In genomic region chr7:132551351-132552126, GRCm38 (mm10) we compare ENCODE assay signal across 8 mouse cellular contexts. TPM values are rescaled to one million over a fixed set of nuclear protein-coding genes. Genes with fewer than 3 reads are reported as not detected.
DNase-seq lines count a peak whose midpoint lies in the region; ATAC-seq lines count a peak whose summit lies in the region.

No protein-coding gene starts in this region.

- WGBS in heart, embryonic 14.5 days: 1% methylated on average over 27 of the region's 27 CpGs
- WGBS in liver, embryonic 13.5 days (ENCODE audit: insufficient replicate concordance): 2% methylated on average over 27 of the region's 27 CpGs
- WGBS in stomach, embryonic 16.5 days: 2% methylated on average over 27 of the region's 27 CpGs

- H3K4me3 ChIP-seq in heart, embryonic 14.5 days (ENCODE audit: control insufficient read depth in 1 of 2, insufficient read depth in 1 of 2, low read depth in 1 of 2, low read length in 2 of 2): peak overlapping the region; percentile 49 to 64
- peak overlapping the region; percentile 58 for H3K4me3 ChIP-seq in liver, embryonic 13.5 days (replicated peaks)
- H3K4me3 ChIP-seq in stomach, embryonic 16.5 days (replicated peaks; ENCODE audit: low read length): peak overlapping the region; percentile 60

- H3K4me2 ChIP-seq in heart, embryonic 14.5 days (ENCODE audit: low read length): peak overlapping the region; percentile 83
- H3K4me2 ChIP-seq in liver, embryonic 13.5 days: peak overlapping the region; percentile 78
- H3K4me2 ChIP-seq in stomach, embryonic 16.5 days (ENCODE audit: low read depth, low read length): peak overlapping the region; percentile 97

- no peaks in the 10 kb centered on the region for H3K9me3 ChIP-seq in heart, embryonic 14.5 days (ENCODE audit: control insufficient read depth, low read length)
- no peaks in the 10 kb centered on the region for H3K9me3 ChIP-seq in liver, embryonic 13.5 days (replicated peaks)
- no peaks in the 10 kb centered on the region for H3K9me3 ChIP-seq in stomach, embryonic 16.5 days (replicated peaks; ENCODE audit: control insufficient read depth, low read length)

- H3K27me3 ChIP-seq in heart, embryonic 14.5 days (ENCODE audit: control insufficient read depth, insufficient read depth, low read length): no peaks in the 10 kb centered on the region
- H3K27me3 ChIP-seq in liver, embryonic 13.5 days: peaks cover 15% of the 10 kb centered on the region; the same call in 1 of the 2 replicates
- H3K27me3 ChIP-seq in stomach, embryonic 16.5 days (ENCODE audit: control insufficient read depth, insufficient read depth, low read length): no peaks in the 10 kb centered on the region

- peaks cover 3% of the 10 kb centered on the region for H3K36me3 ChIP-seq in heart, embryonic 14.5 days (ENCODE audit: control insufficient read depth, insufficient read depth, low read length)
- peaks cover under 1% of the 10 kb centered on the region for H3K36me3 ChIP-seq in liver, embryonic 13.5 days
- H3K36me3 ChIP-seq in stomach, embryonic 16.5 days (ENCODE audit: control insufficient read depth, insufficient read depth, low read length): no peaks in the 10 kb centered on the region

- DNase-seq in CD4-positive helper T cell, adult 2 months (ENCODE audit: low read depth, low spot score): peak; percentile 92
- peak; percentile 81 for DNase-seq in brain, embryonic 18.5 days (ENCODE audit: low read depth, low spot score)
- peak; percentile 97 for DNase-seq in kidney, postnatal 14 days
- DNase-seq in liver, embryonic 13.5 days: peak; percentile 88
- peak; percentile 94 for DNase-seq in neural tube, embryonic 10.5 days (ENCODE audit: extremely low spot score, low spot score)

- no peak overlapping the region for H3K27ac ChIP-seq in heart, embryonic 14.5 days (replicated peaks in 1 of 2; ENCODE audit: control insufficient read depth in 1 of 2, insufficient read depth in 1 of 2, low read depth in 2 of 2, low read length in 2 of 2)
- peak overlapping the region; percentile 15; the same call in 1 of the 2 replicates for H3K27ac ChIP-seq in liver, embryonic 13.5 days
- H3K27ac ChIP-seq in stomach, embryonic 16.5 days (ENCODE audit: low read length): peak overlapping the region; percentile 62

- H3K9ac ChIP-seq in heart, embryonic 14.5 days (ENCODE audit: low read length): peak overlapping the region; percentile 70
- H3K9ac ChIP-seq in liver, embryonic 13.5 days: peak overlapping the region; percentile 61
- peak overlapping the region; percentile 78 for H3K9ac ChIP-seq in stomach, embryonic 16.5 days (ENCODE audit: low read length)

- no peaks in the 10 kb centered on the region; a peak in 1 of 4 replicates for H3K4me1 ChIP-seq in heart, embryonic 14.5 days (ENCODE audit: control insufficient read depth in 2 of 2, insufficient read depth in 2 of 2, low read length in 2 of 2)
- peaks cover 9% of the 10 kb centered on the region for H3K4me1 ChIP-seq in liver, embryonic 13.5 days (replicated peaks)
- no peaks in the 10 kb centered on the region for H3K4me1 ChIP-seq in stomach, embryonic 16.5 days (ENCODE audit: control insufficient read depth, insufficient read depth, low read length)

- peak; percentile 90 for ATAC-seq in erythroid progenitor cell, adult 5-6 weeks (replicated peaks; ENCODE audit: low FRiP score, poor library complexity, severe bottlenecking)
- ATAC-seq in heart, embryonic 14.5 days (ENCODE audit: insufficient number of reproducible peaks, insufficient read depth, low FRiP score, low read depth): peak; percentile 89
- peak; percentile 97 for ATAC-seq in liver, embryonic 13.5 days (ENCODE audit: low read depth)
- ATAC-seq in stomach, embryonic 16.5 days (ENCODE audit: insufficient read depth, low FRiP score): peak; percentile 96

RNA-seq across cellular contexts. Expression of gene Oat, which starts 24.7 kb away (rescaled TPM):
- total RNA-seq in erythroid progenitor cell, adult 5-6 weeks (2015; ENCODE audit: low replicate concordance): 20.9 and 22.2 TPM in 2 replicates
- 18.5 and 23.5 TPM in 2 replicates for total RNA-seq in erythroid progenitor cell, adult 5-6 weeks (2017; ENCODE audit: low replicate concordance)
- polyA plus RNA-seq in heart, embryonic 14.5 days (2014; fragmentation: Nextera tagmentation; extraction: Ambion mirVana): 191 and 202 TPM in 2 replicates
- polyA plus RNA-seq in liver, embryonic 13.5 days (2015; fragmentation: Nextera tagmentation; extraction: Ambion mirVana): 86.1 and 99.6 TPM in 2 replicates
- 356 and 377 TPM in 2 replicates for polyA plus RNA-seq in stomach, embryonic 16.5 days (2015; fragmentation: Nextera tagmentation; extraction: Ambion mirVana)

RNA-seq across cellular contexts. Expression of gene Nkx1-2, which starts 47.9 kb away (rescaled TPM):
- not detected in 2 replicates for total RNA-seq in erythroid progenitor cell, adult 5-6 weeks (2015; ENCODE audit: low replicate concordance)
- total RNA-seq in erythroid progenitor cell, adult 5-6 weeks (2017; ENCODE audit: low replicate concordance): not detected in 2 replicates
- polyA plus RNA-seq in heart, embryonic 14.5 days (2014; fragmentation: Nextera tagmentation; extraction: Ambion mirVana): not detected in 2 replicates
- polyA plus RNA-seq in liver, embryonic 13.5 days (2015; fragmentation: Nextera tagmentation; extraction: Ambion mirVana): not detected in 2 replicates
- polyA plus RNA-seq in stomach, embryonic 16.5 days (2015; fragmentation: Nextera tagmentation; extraction: Ambion mirVana): not detected in 2 replicates

RNA-seq across cellular contexts. Expression of gene Lhpp, which starts 58.9 kb away (rescaled TPM):
- 1.7 and 2.5 TPM in 2 replicates for total RNA-seq in erythroid progenitor cell, adult 5-6 weeks (2015; ENCODE audit: low replicate concordance)
- 1.8 and 3.6 TPM in 2 replicates for total RNA-seq in erythroid progenitor cell, adult 5-6 weeks (2017; ENCODE audit: low replicate concordance)
- polyA plus RNA-seq in heart, embryonic 14.5 days (2014; fragmentation: Nextera tagmentation; extraction: Ambion mirVana): 29.7 and 35.0 TPM in 2 replicates
- 8.0 and 8.3 TPM in 2 replicates for polyA plus RNA-seq in liver, embryonic 13.5 days (2015; fragmentation: Nextera tagmentation; extraction: Ambion mirVana)
- polyA plus RNA-seq in stomach, embryonic 16.5 days (2015; fragmentation: Nextera tagmentation; extraction: Ambion mirVana): 12.7 and 13.5 TPM in 2 replicates

Comparison
In these comparisons a context has a peak if more than half of its experiments do, and no peak if none do; other contexts are left out.
1. H3K27ac ChIP-seq: peak in liver, embryonic 13.5 days (single experiment) and stomach, embryonic 16.5 days (single experiment); none in heart, embryonic 14.5 days (0 of 2).
2. Peak in every context shown above with its lines, with median percentiles within 50 percentile points of each other: DNase-seq, ATAC-seq, H3K4me2 ChIP-seq, H3K4me3 ChIP-seq and H3K9ac ChIP-seq.